Mouse (Mus musculus) cerebellum, postnatal 25 days (tissue): ENCODE measurements around the gene Arrb1.

Source experiments
- DNase-seq, 2 experiments: peaks; one replicate each; pipeline ENCODE4 v3.0.0; 2021; ENCODE audit warnings: mixed read lengths in 2 of 2

Arrb1 gene

DNA sequence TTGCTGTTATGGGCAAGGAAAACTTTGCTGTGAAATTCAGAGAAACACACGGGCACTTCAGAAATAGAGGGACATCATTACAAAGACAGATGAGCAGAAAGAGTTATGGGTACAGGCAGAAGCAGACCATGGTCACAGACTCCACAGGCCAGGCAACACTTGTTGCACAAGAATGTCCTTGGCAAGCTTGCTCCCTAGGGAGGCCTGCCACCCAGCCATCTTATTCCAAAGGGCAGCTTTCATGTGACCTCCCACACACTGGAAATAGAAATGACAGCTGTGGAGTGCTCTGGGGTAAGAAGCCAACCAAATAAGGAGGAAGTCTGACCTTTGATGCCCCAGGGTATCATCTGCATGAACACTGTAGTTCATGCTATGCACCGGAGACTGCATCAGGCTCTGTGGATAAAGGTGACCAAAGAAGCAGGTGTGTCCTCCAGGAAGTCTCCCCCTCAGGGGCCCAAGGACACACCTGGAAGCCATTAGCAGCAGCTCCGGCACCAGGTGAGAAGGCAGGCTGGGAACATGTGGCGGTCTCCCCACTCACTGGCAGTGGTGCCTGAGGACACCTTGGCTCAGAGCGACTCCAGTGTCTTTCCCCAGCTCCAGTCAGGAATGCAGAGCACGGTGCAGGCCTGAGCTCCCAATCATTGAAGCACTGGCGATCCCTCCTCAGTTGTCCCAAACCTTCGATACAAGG, 98.8 kb downstream of the Arrb1 start:
- DNase-seq: no peak

- peak; percentile 45 to 66 for DNase-seq
Observed at GRCm38 (mm10) chr7:99641245-99641644, 106.0 kb downstream of the Arrb1 start.

- no peak for DNase-seq
Observed at GRCm38 (mm10) chr7:99642078-99642477, 106.8 kb downstream of the Arrb1 start.

DNA sequence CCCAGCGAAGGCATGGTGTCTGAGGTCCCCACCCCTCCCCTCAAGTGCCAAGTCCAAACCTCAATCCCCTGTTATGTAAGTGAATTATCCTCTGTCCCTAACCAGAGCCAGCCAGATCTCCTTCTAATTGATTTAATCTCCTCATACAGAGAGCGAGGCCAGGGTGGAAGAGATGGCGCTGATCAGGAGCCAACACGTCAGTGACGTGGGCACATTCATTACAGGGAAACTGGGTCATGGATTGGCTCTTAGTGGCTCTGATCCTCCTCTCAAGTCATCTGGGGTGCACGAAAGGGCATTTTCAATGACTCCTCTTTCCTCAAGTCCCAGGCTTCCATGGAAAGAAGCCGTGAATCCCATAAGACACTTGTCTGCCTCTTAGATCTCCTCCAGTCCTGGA, 109.4 kb downstream of the Arrb1 start:
- no peak for DNase-seq

DNA sequence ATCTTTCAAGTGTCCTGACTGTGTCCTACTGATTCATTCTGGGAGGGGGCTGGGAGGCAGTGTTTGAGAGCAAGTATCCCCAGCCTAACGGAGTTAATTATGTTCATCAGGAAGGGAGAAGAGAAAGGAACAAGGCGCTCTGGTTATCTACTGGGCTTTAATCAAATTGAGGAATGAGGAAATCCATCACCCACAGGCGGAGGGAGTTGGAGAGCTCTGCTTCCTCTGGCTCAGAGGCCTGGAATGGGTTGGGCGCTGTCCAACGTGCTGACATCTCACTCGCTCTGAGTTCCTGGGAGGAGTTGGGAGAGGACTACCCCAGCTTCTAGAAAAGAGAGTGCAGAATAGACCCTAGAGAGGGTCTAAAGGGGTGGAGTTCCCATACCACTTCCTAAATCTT, 113.4 kb downstream of the Arrb1 start:
- peak; percentile 65 to 82 for DNase-seq

DNA sequence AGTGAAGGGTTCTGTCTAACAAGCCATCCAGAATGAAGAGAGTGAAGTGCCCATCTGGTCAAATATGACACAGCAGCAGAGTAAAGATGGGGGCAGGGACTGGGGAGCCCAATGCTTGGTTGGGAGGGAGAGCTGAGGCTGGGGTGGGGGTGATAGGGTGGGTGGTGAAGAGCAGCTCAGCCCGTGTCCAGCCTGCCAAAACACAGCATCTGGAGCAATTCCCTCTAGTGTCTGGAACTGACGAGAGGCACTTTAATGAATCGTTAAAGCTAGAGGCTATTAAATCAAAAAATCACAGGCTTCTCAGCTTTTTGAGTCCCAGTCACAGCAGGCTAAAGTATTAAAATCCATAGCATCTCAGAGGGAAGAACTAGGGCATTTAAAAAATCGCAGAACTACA, 114.3 kb downstream of the Arrb1 start:
- no peak for DNase-seq

DNA sequence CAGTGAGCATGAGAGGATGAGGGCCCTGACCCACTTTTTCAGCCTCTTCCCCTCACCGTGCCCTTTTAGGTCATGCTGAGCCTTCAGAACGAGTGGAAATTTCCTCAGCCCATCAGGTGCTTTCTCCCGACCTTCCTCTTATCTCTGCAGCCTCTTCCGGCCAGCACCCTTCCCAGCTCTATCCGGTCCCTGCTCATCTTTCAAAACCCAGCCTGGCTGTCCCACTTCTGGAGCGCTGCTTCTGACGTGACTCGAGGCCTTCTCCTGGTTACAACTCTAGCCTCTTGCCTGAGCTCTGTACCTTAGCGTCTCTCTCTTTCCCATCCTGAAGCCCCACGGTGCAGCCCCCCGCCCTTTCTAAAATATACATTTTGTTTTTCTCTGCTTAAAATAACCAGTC, 119.0 kb downstream of the Arrb1 start:
- no peak for DNase-seq
